32 mouse cellular contexts compared by ENCODE assay signal in genomic region chr7:13301643-13302042, GRCm38 (mm10). TPM values are rescaled to one million over a fixed set of nuclear protein-coding genes. Genes with fewer than 3 reads are reported as not detected.
"Had no signal": no experiment of that assay in that cellular context is flagged by ENCODE, and none has a peak within 500 bp of the region (broad histone marks: within the 10 kb centered on the region; RNA-seq: fewer than 3 reads in every experiment).

No protein-coding gene starts in this region.

- H3K9me3 ChIP-seq: limb, embryonic 10.5 days; limb, embryonic 12.5 days; limb, embryonic 13.5 days; limb, embryonic 15.5 days; liver, embryonic 12.5 days; liver, embryonic 13.5 days; liver, embryonic 15.5 days; lung, embryonic 15.5 days; megakaryocyte, embryonic 14.5 days; midbrain, embryonic 10.5 days; midbrain, embryonic 12.5 days; midbrain, embryonic 13.5 days; midbrain, embryonic 15.5 days had no signal

- H3K4me3 ChIP-seq: limb, embryonic 10.5 days; limb, embryonic 12.5 days; limb, embryonic 13.5 days; limb, embryonic 15.5 days; liver, embryonic 12.5 days; liver, embryonic 13.5 days; liver, embryonic 15.5 days; lung, embryonic 15.5 days; megakaryocyte, embryonic 14.5 days; midbrain, embryonic 10.5 days; midbrain, embryonic 12.5 days; midbrain, embryonic 13.5 days; midbrain, embryonic 15.5 days; myocyte had no signal

- H3K4me2 ChIP-seq: limb, embryonic 12.5 days; limb, embryonic 13.5 days; limb, embryonic 15.5 days; liver, embryonic 11.5 days; liver, embryonic 12.5 days; liver, embryonic 13.5 days; liver, embryonic 15.5 days; lung, embryonic 14.5 days; lung, embryonic 15.5 days; midbrain, embryonic 11.5 days; midbrain, embryonic 12.5 days; midbrain, embryonic 13.5 days; midbrain, embryonic 15.5 days had no signal

- DNase-seq: left cerebral cortex, postnatal 4 days; liver; liver, embryonic 13.5 days; liver, postnatal 0 days; lung, adult 18-20 months; lung, adult 2 months; lung, embryonic 14.5 days; lung, postnatal 10 days; lung, postnatal 14 days; lung, postnatal 36 days; lung, postnatal 4 days; midbrain, embryonic 14.5 days had no signal

- H3K27me3 ChIP-seq: limb, embryonic 12.5 days; limb, embryonic 13.5 days; limb, embryonic 15.5 days; liver, embryonic 12.5 days; liver, embryonic 13.5 days; liver, embryonic 15.5 days; lung, embryonic 15.5 days; midbrain, embryonic 12.5 days; midbrain, embryonic 13.5 days; midbrain, embryonic 15.5 days had no signal

- H3K4me1 ChIP-seq: limb, embryonic 10.5 days; limb, embryonic 12.5 days; limb, embryonic 13.5 days; limb, embryonic 15.5 days; liver, embryonic 12.5 days; liver, embryonic 13.5 days; liver, embryonic 15.5 days; lung, embryonic 15.5 days; midbrain, embryonic 10.5 days; midbrain, embryonic 12.5 days; midbrain, embryonic 13.5 days; midbrain, embryonic 15.5 days had no signal

- H3K9ac ChIP-seq: limb, embryonic 12.5 days; limb, embryonic 13.5 days; limb, embryonic 15.5 days; liver, embryonic 12.5 days; liver, embryonic 13.5 days; liver, embryonic 14.5 days; liver, embryonic 15.5 days; liver, postnatal 0 days; lung, embryonic 14.5 days; lung, embryonic 15.5 days; midbrain, embryonic 12.5 days; midbrain, embryonic 13.5 days; midbrain, embryonic 15.5 days had no signal

- H3K27ac ChIP-seq: limb, embryonic 10.5 days; limb, embryonic 12.5 days; limb, embryonic 13.5 days; limb, embryonic 15.5 days; liver, embryonic 12.5 days; liver, embryonic 13.5 days; liver, embryonic 14.5 days; liver, embryonic 15.5 days; lung, embryonic 15.5 days; macrophage; midbrain, embryonic 10.5 days; midbrain, embryonic 12.5 days; midbrain, embryonic 13.5 days; midbrain, embryonic 15.5 days had no signal

- ATAC-seq: liver, embryonic 12.5 days; liver, postnatal 0 days; lung, postnatal 0 days; midbrain, embryonic 13.5 days; midbrain, embryonic 15.5 days; midbrain, embryonic 16.5 days had no signal

RNA-seq across cellular contexts. Expression of gene Pla2g4c, which starts 22.8 kb away (rescaled TPM):
- total RNA-seq: monocyte, adult 5-6 weeks had no signal
- polyA plus RNA-seq: macrophage had no signal
